Mouse (Mus musculus) heart, embryonic 11.5 days (tissue): ENCODE results near the gene Mei1. TPM values are rescaled to one million over a fixed set of nuclear protein-coding genes. Genes with fewer than 3 reads are reported as not detected.

ENCODE experiments used
- ATAC-seq: fragments of 200-750 bp; cut with Nextera tagmentation; replicated peaks from 2 replicates; pipeline ENCODE4 v1.8.0; 2017; ENCODE audit warnings: moderate library complexity; ENCODE audit not compliant: insufficient number of reproducible peaks, low FRiP score, low TSS enrichment
- H3K27ac ChIP-seq: fragments of 300-500 bp; sonication (generic); 2 replicates; pipeline ENCODE4 v1.5.1; 2014; ENCODE audit warnings: mild to moderate bottlenecking, low read depth, low read length
- H3K27me3 ChIP-seq: fragments of 300-500 bp; sonication (generic); 2 replicates; pipeline ENCODE4 v1.6.1; 2014; ENCODE audit warnings: mild to moderate bottlenecking, low read length, mixed read lengths; ENCODE audit not compliant: control insufficient read depth, insufficient read depth
- H3K36me3 ChIP-seq: fragments of 300-500 bp; sonication (generic); 2 replicates; pipeline ENCODE4 v1.6.1; 2014; ENCODE audit warnings: mild to moderate bottlenecking, low read length, moderate library complexity, mixed read lengths; ENCODE audit not compliant: control insufficient read depth, insufficient read depth
- H3K4me1 ChIP-seq: fragments of 300-500 bp; sonication (generic); 2 replicates; pipeline ENCODE4 v1.6.1; 2014; ENCODE audit warnings: low read length; ENCODE audit not compliant: control insufficient read depth, insufficient read depth
- H3K4me2 ChIP-seq: fragments of 300-500 bp; sonication (generic); 2 replicates; pipeline ENCODE4 v1.6.1; 2014; ENCODE audit warnings: mild to moderate bottlenecking, moderate library complexity
- H3K4me3 ChIP-seq: fragments of 300-500 bp; sonication (generic); 2 replicates; pipeline ENCODE4 v1.5.1; 2014; ENCODE audit warnings: low read depth, low read length
- H3K9ac ChIP-seq: fragments of 300-500 bp; sonication (generic); 2 replicates; pipeline ENCODE4 v1.6.1; 2014; ENCODE audit warnings: mild to moderate bottlenecking, low read depth, low read length, moderate library complexity
- H3K9me3 ChIP-seq: fragments of 300-500 bp; sonication (generic); replicated peaks from 2 replicates; pipeline ENCODE4 v1.6.1; 2016; ENCODE audit warnings: low read length; ENCODE audit not compliant: control insufficient read depth
- WGBS: fragments of 180-500 bp; shearing (Covaris S2); extraction: QIAGEN DNeasy Blood & Tissue Kit; methylation state at CpG from one replicate; pipeline ENCODE4 v1.1.7; 2014; ENCODE audit not compliant: insufficient replicate concordance; 5-methylcytosine and 5-hydroxymethylcytosine counted together
- polyA plus RNA-seq: library from polyadenylated mRNA; unstranded; fragments of >200 nt; fragmentation: Nextera tagmentation; extraction: Ambion mirVana; gene quantifications from 2 replicates; pipeline ENCODE4 v1.2.1, GENCODE M21; 2014

Gene Mei1
- polyA plus RNA-seq: not detected in 2 replicates

DNA sequence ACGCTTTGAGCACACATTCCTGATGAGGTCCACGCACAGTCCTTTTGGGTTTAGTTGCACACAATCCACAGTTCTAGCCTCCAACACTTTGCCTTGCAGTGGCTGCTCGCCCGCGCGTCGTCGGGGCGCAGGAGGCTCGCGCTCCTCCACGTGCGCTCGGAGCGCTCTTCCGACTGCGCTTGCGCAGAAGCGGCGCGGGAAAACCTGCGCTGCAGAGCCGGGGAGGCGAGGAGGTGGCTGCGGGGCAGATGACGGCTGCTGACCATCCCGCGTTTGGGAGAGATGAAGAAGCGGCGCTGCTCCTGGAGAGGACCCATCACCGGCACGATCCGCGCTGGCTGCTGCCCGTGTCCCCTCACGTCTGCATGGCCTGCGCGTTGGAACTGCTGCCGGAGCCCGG is at the start of gene Mei1:
Mei1 (plus strand) TSS at position 99 of the 400 bp plus-strand sequence.
- H3K4me2 ChIP-seq: peak within 1 kb of the TSS; percentile 45
- peaks cover 3% of the 10 kb centered on the region; the same call in 1 of the 2 replicates for H3K9me3 ChIP-seq
- no peaks in the 10 kb centered on the region for H3K36me3 ChIP-seq
- 19% methylated on average over 39 of the region's 40 CpGs for WGBS
- H3K27ac ChIP-seq: no peak within 1 kb of the TSS
- no peaks in the 10 kb centered on the region for H3K4me1 ChIP-seq
- peak within 1 kb of the TSS; percentile 19; the same call in 1 of the 2 replicates for H3K4me3 ChIP-seq
- H3K27me3 ChIP-seq: peaks cover 56% of the 10 kb centered on the region
- ATAC-seq: no peak
- H3K9ac ChIP-seq: no peak within 1 kb of the TSS

DNA sequence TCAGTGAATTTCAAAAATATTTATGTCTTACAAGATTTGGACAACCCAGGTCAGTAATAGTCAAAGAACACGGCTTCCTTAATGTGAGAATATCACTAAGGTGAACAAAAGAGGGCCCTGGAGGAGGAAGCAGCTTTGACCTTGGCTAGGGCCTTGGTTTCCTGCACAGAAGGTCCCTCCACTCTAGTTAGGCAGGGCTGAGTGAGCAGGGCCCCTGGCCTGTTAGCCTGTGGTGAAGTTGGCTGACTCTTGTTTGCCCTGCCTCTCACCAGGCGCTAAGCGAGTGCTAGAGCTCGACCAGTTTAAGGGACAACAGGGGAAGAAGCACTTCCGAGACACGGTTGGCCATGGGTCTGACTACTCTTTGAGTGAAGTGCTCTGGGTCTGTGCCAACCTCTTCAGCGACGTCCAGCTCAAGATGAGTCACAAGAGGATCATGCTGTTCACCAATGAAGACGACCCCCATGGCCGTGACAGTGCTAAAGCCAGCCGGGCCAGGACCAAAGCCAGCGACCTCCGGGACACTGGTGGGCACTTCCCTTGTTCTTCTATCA is 47.2 kb upstream of the Mei1 start:
- no peak for ATAC-seq
- Histone ChIP-seq H3K27me3 (no peaks in the 10 kb centered on the region), H3K36me3 (peaks cover 31% of the 10 kb centered on the region), H3K9me3 (no peaks in the 10 kb centered on the region), H3K4me3 (no peak overlapping the region), H3K27ac (no peak overlapping the region), H3K4me2 (no peak overlapping the region), H3K4me1 (peaks cover 3% of the 10 kb centered on the region; the same call in 1 of the 2 replicates), H3K9ac (no peak overlapping the region)
- 86% methylated on average over 13 of the region's 13 CpGs for WGBS

GRCm38 (mm10) chr15:82023965-82024635 is 45.7 kb upstream of the Mei1 start:
- H3K27me3 ChIP-seq: no peaks in the 10 kb centered on the region
- peaks cover 34% of the 10 kb centered on the region for H3K36me3 ChIP-seq
- WGBS: 90% methylated on average over 6 of the region's 6 CpGs

GRCm38 (mm10) chr15:82027276-82027675 is 42.5 kb upstream of the Mei1 start:
- Histone ChIP-seq H3K9me3 (no peaks in the 10 kb centered on the region), H3K4me3 (no peak overlapping the region), H3K4me2 (no peak overlapping the region), H3K36me3 (peaks cover 42% of the 10 kb centered on the region), H3K27me3 (no peaks in the 10 kb centered on the region), H3K4me1 (no peaks in the 10 kb centered on the region), H3K9ac (no peak overlapping the region), H3K27ac (no peak overlapping the region)
- 91% methylated on average over 7 of the region's 7 CpGs for WGBS
- no peak for ATAC-seq

More at GRCm38 (mm10) chr15:82023965-82024635, 45.7 kb upstream of the Mei1 start:
- no peak overlapping the region for H3K9ac ChIP-seq
- H3K4me1 ChIP-seq: peaks cover 2% of the 10 kb centered on the region; the same call in 1 of the 2 replicates
- no peak overlapping the region for H3K4me3 ChIP-seq
- ATAC-seq: no peak
- H3K9me3 ChIP-seq: no peaks in the 10 kb centered on the region
- H3K4me2 ChIP-seq: no peak overlapping the region
- no peak overlapping the region for H3K27ac ChIP-seq

GRCm38 (mm10) chr15:82027726-82028125 is 42.1 kb upstream of the Mei1 start:
- Histone ChIP-seq H3K4me2 (no peak overlapping the region), H3K27ac (no peak overlapping the region), H3K4me1 (no peaks in the 10 kb centered on the region), H3K27me3 (no peaks in the 10 kb centered on the region), H3K4me3 (no peak overlapping the region), H3K9ac (no peak overlapping the region), H3K36me3 (peaks cover 40% of the 10 kb centered on the region), H3K9me3 (no peaks in the 10 kb centered on the region)
- WGBS: 89% methylated on average over 7 of the region's 7 CpGs
- no peak for ATAC-seq

DNA sequence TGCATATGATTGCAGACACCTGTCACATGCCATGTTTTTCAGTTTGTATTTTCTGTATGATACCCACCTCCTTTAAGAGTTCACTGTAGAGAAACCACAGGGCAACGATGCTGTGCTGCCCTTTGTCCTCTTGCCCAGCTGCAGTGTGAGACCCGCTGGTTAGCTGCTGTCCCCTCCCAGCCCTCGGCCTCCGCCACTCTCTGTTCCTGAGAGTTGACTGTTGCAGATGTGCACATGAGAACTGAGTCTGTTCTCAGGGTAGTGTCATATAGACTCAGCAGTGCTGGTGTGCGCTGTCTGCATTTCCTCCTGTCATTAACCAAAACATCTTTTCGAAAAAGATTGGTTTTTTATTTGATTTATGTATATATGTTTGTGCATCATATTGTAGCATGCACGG is 37.4 kb upstream of the Mei1 start:
- H3K27me3 ChIP-seq: no peaks in the 10 kb centered on the region
- 83% methylated on average over 7 of the region's 7 CpGs for WGBS
- no peak overlapping the region for H3K9ac ChIP-seq
- no peak for ATAC-seq
- H3K4me3 ChIP-seq: no peak overlapping the region
- peaks cover 24% of the 10 kb centered on the region for H3K36me3 ChIP-seq
- H3K4me1 ChIP-seq: no peaks in the 10 kb centered on the region
- H3K4me2 ChIP-seq: no peak overlapping the region
- no peak overlapping the region for H3K27ac ChIP-seq
- H3K9me3 ChIP-seq: no peaks in the 10 kb centered on the region

DNA sequence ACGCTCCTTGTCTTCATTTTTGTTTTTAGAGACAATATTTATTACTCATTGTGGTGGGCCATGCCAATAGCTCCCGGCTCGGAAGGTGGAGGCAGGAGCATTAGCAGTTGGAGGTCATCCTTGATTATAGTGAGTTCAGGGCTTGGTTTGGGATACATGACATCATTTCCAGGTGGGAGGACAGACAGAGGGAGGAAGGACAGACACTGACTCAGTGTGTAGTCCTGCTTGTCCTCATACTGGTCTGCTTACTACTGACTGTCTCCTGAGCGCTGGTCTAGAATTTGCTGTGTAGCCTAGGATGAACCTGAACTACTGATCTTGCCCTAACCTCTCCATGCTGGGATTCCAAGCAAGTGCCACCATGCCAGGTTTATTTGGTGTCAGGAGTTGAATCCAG is 36.0 kb upstream of the Mei1 start, which contains the start of gene Desi1:
Desi1 (minus strand) TSS at position 101 of the 400 bp plus-strand sequence.
- 92% methylated on average over 4 of the region's 4 CpGs for WGBS
- H3K9me3 ChIP-seq: no peaks in the 10 kb centered on the region
- no peak within 1 kb of the TSS for H3K9ac ChIP-seq
- H3K36me3 ChIP-seq: peaks cover 21% of the 10 kb centered on the region
- H3K4me1 ChIP-seq: no peaks in the 10 kb centered on the region
- no peak within 1 kb of the TSS for H3K4me3 ChIP-seq
- no peak within 1 kb of the TSS for H3K27ac ChIP-seq
- no peaks in the 10 kb centered on the region for H3K27me3 ChIP-seq
- no peak within 1 kb of the TSS for H3K4me2 ChIP-seq
- no peak for ATAC-seq

DNA sequence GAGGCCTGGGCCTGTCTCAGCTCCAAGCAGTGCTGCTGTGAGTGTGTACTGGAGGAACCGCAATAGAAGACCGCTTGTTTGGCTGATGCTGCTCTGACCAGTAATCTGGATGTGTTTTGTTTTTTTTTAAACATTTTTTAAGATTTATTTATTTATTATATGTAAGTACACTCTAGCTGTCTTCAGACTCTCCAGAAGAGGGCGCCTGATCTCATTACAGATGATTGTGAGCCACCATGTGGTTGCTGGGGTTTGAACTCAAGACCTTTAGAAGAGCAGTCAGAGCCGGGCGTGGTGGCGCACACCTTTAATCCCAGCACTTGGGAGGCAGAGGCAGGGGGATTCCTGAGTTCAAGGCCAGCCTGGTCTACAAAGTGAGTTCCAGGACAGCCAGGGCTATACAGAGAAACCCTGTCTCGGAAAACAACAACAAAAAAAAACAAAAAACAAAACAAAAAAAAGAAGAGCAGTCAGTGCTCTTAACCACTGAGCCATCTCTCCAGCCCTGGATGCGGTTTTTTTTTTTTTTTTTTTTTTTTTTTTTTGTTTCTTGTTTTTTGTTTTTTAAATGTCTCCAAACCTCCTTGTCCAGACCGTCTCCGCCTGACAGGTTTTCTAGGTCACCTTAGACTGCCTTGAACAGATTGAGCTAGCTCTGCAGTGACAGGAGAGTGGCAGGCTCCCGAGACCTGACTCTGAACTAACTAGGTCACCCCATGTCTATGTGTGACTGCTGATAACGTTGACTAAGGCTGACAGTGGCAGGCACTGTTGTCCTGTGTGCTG is 33.7 kb upstream of the Mei1 start:
- H3K36me3 ChIP-seq: peaks cover 21% of the 10 kb centered on the region

More for the DNA sequence above, 33.7 kb upstream of the Mei1 start:
- 77% methylated on average over 12 of the region's 12 CpGs for WGBS
- H3K4me3 ChIP-seq: no peak overlapping the region
- no peaks in the 10 kb centered on the region for H3K4me1 ChIP-seq
- H3K4me2 ChIP-seq: no peak overlapping the region
- ATAC-seq: no peak
- H3K27me3 ChIP-seq: no peaks in the 10 kb centered on the region
- no peak overlapping the region for H3K9ac ChIP-seq
- H3K27ac ChIP-seq: no peak overlapping the region
- H3K9me3 ChIP-seq: no peaks in the 10 kb centered on the region
